Mouse (Mus musculus) lung, adult 18-20 months (tissue): ENCODE data around the gene Gm5678.
"Not testable (repeated sequence)": the region's sequence is repeated elsewhere in the genome, so short reads cannot be mapped to it uniquely, and the experiment has no call there.

Source experiments
- DNase-seq, 2 experiments: peaks; one replicate each; pipeline ENCODE4 v3.0.0; 2022; ENCODE audit warnings: mixed read lengths in 2 of 2

Gene Gm5678

DNA sequence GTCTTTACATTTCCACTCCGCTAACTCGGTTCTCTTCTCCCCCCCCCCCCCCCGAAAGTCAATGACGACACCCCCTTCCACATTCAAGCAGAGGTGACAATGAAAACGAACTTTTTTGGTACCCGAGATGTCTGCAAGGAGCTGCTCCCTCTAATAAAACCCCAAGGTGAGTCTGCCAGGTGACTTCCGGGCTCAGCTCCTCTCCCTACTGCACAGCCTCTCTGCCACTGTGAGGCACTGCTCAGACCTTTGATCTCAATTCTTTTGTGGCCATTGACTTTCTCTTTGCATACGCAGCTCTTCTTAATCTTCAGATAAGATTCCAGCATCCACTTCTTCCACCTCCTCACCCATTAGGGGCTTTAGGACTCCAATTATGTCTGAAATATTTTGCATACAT lies 19.2 kb upstream of the Gm5678 start:
- DNase-seq, result no peak

DNA sequence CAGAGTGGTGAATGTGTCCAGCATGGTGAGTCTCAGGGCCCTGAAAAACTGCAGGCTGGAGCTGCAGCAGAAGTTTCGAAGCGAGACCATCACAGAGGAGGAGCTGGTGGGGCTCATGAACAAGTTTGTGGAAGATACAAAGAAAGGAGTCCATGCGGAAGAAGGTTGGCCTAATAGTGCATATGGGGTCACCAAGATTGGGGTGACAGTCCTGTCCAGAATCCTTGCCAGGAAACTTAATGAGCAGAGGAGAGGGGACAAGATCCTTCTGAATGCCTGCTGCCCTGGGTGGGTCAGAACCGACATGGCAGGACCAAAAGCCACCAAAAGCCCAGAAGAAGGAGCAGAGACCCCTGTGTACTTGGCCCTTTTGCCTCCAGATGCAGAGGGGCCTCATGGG lies 18.1 kb upstream of the Gm5678 start:
- DNase-seq, result no peak

DNA sequence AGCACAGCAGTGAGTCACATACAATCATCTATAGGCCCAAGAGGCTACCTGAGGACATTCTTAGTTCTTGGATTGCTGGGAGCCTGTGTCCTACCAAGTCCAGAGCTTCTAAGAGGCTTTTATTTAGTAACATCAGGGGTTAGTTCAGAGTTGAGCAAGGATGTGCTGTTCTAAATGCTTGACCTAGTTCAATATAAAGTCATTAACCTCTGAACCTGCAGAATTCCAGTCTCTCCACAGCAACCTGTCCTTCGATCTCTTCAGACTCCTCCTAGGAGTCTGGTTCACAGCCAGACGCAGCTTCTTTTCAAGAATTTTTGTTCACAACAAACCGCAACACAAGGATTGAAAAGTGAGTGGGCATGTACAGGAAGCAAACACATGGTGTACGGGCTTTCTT lies 16.9 kb upstream of the Gm5678 start:
- DNase-seq, result no peak

DNA sequence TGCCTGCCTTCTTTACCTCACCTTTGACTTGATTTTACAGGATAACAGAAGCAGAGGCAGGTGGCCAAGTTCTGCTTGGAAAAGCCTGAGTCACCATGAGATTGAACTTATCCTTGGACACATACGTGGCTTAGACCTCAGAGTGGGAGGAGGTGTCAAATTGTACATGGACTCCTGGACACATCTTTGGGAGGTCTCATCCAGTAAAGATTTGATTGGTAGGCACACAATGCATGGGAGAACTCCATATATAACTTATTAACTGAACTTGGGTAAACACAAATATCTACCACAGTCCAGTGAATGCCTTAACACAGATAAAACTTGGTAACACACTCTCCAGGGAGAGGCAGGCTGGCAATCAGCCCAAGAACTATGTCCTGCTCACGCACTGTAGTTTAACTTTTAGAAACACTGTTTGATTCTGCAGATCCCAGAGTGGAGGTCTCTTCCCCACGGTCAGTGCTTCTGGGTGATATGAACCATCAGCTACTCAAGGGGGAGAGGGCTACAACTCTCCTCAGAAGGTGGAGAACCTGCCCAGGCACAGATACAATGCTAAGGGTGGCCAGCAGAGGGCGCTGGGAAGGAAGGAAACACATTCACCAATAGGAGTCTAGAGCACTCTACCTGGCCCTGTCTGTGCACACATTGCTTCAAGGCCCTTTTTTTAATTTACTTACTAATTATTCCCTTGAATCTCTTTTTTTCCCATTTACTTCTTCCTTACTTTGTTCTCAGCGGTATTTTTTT lies 12.6 kb upstream of the Gm5678 start:
- DNase-seq, result peak; percentile 74 to 78

DNA sequence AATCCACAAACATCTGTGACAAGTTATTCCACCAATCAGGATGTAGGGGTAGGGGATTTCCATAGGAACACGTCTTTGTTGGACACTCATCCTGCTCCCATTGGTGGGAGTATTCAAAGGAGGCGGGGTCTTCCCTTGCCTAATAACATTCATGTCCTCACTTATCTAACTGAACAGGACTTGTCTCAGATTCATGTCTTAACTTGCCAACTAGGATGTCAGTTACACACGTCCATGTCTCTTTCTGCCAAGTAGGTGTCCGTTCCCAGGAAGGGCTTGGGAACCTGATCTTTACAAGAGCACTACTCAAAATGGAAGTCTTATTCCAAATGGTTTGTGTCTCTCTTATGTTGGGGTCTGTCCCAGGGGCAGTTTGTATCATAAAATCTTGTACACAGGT lies 4.1 kb upstream of the Gm5678 start:
- DNase-seq, result not testable (repeated sequence)

DNA sequence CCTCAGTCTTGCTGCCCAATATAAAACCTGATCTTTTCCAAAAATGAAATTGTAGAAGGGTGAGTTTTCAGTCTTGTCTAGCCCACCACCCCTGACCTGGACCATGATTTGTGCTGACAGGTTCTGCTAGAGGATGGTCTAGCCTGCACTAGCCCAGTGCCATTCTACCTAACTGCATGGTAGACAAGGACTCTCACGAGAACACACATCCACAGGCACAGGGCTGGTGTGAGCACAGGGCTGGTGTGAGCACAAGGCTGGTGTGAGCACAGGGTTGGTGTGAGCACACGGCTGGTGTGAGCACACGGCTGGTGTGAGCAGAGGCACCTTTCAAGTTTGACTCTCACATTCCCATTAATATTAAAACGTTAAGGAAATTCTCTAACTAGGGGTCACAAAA lies 3.2 kb upstream of the Gm5678 start:
- no peak for DNase-seq

DNA sequence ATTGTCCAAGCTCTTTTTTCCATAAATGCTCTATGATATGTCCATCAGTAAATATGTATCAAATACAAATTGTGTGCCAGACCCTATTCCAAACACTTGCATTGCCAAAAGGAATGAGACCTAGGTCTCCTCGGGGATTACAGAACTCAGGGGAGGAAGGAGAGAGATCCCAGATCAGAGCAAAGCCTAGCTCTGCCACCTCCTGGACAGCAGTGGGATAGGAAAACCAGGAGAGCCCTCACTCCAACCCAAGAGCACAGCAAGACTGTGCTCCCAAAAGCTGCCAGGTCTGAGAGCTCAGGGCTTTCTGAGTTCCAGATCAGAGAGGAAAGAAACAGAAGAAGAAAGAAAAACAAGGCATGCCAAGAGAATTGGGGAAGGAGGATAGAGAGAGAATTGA lies 1.2 kb upstream of the Gm5678 start:
- peak in 1 of 2 experiments; percentile 34 for DNase-seq

DNA sequence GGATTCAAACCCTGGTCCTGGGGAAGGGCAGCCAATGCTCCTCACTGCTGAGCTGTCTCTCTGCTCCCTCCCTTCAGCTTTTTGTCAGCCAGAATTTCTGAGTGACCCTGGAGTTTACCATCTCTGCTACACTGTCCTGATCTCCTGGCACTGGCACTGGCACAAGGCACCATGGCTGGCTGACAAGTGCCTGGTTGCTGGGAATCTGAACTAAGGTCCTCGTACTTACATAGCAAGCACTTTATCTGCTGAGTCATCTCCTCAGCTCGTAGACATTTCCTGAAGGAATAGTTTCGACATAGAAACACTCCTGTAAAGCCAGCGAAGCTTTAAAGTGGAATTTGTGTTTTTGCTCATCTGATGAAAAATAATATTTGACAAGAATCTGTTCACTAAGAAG lies 16.1 kb downstream of the Gm5678 start:
- DNase-seq, result peak; percentile 21 to 27

DNA sequence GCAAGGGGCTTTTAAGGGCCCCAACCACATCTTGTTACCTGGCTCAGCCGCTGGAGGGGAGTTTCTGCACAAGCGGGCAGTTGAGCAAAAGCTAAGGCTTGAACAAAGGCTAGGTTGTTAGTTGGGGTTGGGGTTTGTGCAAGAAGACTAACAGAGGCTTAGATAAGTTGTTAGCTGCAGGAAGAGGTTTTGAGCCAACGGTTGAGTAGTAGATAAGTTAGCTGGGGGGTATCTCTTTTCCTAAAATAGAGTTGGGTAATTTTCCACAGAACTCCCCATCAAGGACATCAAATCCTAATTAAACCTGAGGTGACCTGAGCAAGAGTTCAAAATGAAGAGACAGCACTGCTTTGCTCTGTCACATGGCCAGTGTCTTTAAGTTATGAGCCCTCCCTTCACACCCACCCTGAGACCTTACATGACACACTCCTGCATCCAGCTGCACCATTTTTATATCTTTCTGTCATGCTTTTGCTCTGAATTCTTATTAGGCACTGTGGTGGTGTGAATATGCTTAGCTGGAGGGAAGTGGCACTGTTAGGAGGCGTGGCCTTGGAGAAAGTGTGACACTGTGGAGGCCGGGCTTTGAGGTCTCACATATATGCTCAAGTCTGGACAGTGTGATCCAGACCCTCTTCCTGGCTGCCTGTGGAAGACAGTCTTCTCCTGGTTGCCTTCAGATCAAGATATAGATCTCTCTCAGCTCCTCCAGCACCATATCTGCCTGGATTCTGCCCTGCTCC lies 20.7 kb downstream of the Gm5678 start:
- no peak for DNase-seq

DNA sequence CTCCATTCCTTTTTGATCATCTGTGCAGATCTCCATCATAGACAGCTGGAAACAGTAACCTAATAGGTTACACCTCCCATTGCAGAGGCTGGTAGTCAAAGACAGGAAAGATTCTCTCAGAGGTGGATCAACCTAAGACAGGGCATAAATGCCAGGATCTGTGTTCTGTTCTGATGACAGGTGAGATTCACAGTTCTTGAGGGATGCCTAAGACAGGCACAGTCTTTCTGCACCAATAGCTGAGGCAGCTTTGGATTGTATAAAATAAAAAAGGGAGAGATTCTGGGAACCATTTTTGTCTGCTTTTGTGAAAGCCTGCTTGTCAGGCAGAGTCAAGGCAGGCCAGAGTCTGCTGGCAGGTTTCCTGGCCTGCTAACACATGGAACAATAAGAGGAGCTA lies 40.1 kb downstream of the Gm5678 start:
- DNase-seq, result no peak

DNA sequence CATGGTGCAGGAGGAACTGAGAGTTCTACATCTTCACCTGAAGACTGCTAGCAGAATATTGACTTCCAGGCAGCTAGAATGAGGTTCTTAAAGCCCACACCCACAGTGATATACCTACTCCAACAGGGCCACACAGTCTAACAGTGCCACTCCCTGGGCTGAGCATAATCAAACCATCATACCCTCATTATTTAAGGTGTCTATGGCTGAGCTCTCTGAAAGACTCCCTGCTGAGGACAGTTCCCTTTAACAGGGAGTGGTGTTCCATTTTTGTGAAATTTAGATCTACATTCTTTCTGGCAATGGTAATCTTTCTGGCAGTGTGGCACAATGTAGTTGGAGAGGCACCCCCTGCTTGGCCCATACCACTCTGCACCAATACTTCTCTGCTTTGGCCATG lies 41.6 kb downstream of the Gm5678 start:
- no peak for DNase-seq

DNA sequence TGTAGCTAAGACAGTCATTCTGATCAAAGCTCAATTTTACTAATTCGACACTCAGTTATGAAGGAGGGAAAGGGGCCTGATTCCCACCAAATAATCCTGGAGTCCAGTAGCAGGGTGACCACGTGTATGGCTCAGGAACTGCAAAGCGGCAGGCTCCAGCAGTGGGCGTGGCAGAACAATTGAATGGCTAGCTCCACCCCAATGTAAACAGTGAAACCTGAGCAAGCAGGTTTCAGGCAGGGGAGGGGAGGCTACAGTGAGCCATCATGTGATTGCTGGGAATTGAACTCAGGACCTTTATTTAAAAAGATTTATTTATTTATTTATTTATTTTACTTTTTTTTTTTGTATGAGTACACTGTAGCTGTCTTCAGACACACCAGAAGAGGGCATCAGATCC lies 42.6 kb downstream of the Gm5678 start:
- DNase-seq, result peak; percentile 34 to 47

DNA sequence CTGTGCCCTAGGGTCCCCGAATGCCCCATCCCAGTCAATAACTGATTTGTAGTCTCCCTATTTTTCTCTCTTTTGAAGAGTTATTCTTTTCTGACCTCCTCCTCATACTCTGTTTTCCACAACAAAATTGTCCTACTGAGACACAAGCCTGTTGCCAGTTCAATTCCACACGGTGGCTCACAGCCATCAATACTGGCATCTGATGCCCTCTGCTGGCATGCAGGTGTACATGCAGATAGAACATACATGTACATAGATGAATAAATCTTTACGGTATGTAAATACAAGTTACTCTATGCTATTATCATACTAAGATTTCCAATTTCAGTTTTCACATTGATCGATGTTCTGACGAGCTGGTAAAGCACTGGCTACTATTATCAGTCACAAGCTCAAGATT lies 43.2 kb downstream of the Gm5678 start:
- no peak for DNase-seq

DNA sequence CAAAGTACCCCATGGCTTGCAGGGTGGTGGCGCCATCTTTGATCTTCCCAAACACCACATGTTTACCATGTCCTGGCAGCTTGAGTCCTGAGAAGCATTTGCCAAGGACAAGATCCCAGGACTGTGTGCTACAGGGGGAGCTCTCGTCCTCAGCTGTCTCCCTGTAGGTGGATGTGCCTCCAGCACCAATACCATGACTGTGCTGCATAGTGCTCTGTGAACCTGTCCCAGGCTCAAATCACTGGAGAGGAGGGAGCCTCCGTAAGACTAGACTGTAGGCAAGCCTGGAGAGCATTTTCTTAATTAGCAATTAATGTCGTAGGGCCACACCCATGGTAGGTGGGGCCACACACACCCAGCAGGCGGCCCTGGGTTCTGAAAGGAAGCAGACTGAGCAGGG lies 48.5 kb downstream of the Gm5678 start:
- no peak for DNase-seq

DNA sequence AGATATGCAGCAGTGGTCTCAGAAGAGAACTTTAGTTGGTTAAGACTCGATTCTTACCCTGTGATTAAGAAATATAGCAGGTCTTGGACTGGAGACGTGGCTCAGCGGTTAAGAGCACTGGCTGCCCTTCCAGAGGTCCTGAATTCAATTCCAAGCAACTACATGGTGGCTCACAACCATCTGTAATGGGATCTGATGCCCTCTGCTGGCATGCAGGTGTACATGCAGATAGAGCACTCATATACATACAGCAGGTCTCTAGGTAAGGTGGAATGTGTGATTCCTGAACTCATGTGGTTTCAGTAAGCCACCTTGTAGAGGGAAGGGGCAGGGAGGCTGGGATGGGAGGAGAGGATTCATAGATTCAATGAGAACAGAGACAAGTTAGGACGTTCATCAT lies 50.3 kb downstream of the Gm5678 start:
- no peak for DNase-seq

DNA sequence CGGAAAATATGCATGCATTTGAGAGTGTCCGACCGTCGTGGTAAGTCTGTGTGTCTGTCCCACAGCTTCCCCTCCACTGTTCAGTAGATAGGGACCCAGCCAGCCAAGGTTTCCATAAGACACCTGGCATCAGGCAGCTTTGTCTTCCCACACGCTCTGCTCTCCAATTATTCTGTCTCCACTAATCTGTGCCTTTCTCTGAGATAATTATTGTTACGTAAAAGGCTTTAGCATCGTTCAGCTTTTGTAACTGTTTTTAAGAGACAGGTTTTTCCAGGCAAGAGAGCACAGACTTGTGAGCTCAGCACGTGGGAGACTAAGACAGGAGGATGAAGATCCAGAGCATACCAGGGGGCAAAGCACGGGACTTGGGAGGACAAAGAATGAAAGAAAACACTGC lies 51.3 kb downstream of the Gm5678 start:
- no peak for DNase-seq
